Mouse (Mus musculus): ENCODE data around the gene Pcyt1b.
A peak's percentile ranks its signal among the peaks of the same experiment; 100 is the strongest.

Pcyt1b gene

DNA sequence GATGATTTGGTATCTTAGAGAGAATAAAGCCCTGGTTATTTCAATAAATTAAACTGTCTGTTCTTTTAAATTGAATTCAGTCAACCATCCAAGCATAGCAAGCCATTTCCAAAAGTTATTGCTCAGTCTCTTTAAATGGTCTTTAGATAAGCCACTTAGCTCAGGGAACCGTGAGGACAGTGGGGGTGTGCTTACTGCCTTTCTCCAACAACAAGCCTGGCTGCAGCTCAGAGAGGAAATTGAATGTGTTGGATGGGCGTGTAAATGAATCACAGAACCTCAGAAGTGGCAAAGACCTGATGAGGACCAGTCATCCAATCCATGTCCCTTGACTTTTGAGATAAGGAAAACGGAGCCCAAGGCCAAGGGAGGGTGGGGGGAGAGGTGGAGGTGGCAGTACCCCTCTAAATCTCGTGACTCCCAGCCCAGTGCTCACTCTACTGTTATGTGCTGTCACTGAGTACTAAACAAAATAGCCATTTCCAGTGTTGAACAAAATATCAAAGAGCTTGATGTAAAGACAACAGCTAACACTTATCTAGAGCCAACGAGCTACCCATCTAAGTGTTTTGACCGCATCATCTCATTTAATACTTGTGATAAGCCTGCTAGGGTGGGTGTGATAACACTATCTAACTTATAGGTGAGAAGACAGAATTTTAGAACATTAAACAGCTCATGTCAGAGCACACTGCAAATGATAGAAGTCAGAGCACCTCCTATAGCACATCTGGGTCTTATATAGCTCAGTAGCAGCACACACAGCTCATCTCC, 78.5 kb downstream of the Pcyt1b start:
- no peak for DNase-seq

DNA sequence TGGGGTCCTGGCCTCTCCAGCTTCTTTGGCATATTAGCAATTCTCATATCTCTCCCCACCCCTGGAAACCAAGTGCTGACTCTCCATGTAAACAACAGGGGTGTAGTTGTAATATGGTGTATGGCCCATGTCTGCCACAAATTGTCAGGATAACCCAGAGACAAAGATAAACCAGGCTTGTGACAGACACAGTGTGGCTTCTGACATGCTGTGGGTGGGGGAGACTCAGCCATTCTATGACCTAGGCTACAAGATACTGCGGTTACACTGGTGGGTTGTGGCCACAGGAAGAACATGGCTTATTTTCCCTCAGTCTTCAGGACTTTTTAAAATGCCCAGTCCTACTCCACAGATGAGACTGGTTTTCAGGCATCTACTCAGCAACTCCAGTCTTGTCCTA, 94.5 kb downstream of the Pcyt1b start:
- DNase-seq = no peak

DNA sequence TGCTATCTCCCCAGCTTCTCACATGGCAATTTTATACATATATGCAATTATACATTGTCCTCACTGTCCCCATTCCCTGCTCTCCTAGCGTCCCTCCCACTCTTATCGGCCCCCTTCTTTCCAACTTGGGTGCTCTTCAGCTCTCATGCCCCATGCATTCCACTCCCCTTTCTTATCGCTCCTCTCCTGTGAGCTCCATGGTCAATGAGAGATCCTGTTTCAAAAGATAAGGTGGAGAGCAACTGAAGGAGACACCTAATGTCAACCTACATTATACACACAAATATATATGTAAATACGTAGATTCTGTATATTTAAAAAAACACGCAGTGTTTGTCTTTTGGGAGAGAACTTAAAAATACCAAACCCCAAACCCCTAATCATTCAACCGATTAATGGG, 95.9 kb downstream of the Pcyt1b start:
- no peak for DNase-seq

DNA sequence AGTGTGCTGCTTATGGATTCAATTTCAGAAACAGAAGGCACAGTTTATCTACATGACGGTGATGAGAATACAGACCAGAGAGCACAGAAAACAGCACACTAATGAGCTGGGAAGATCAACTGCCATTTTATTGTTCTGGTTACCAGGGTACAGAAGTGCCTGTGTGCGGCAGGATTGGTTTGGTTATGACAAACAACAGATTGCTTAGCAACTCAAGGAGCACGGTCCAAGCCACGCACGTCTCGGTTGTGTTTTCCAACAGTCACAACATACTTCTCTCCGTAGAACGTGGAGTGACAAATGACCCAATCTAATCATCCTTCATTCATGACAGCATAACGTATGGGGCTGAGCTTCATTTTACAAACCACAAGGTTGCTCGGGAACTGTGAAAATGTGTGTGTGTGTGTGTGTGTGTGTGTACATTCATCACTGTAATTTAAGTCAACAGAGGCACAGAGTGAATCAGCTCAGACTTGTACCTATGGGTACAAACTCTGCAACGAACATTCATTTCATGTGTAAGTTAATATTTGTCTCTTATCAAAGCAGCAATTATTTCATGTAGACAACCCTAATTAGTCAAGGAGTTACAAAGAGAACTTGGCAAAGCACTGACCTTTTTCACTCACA, 100.7 kb downstream of the Pcyt1b start:
- DNase-seq = no peak

DNA sequence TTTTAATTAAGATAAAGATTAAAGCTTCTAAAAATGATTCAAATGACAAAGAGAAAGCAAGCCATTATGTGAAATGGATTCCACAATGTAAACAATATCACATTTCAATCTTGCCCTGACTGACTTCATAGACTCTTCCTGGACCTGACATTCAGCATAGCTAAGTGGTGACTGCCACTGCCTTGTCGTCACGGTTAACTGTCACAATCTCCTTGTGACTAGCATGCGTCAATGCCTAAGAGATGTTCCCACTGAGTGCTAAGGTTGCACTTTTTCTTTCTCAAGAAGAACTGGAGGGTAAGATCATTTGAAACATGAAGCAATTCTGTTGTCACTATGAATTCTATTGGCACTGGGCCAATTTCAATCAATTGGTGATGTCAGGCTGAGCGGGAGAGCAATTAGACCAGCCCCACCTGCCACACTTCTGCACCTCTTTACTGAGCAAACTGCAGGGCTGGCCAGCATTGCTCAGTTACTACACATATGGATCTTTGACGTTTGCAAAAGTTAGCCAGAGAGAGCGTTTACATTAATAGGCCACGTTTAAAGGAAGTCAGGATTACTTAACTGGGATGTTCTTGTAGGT, 102.3 kb downstream of the Pcyt1b start:
- no peak for DNase-seq

DNA sequence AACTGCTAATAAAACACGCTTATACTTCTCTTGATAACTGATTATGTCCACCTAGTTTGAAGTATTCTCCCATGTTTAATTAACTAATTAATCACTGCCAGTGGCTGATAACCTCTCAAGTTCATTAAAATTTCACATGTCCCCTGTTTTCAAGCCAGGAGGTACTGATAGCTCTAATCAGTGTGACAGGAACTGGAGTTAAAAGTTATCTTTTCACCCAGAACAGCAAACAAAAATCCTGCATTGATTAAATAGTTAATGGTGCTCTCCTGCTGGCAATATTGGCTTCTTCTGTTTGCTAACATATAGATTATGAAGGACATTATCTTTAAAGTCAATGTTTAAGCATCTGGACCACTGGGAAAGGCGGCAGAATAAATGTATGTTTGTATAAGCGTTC, 106.1 kb downstream of the Pcyt1b start:
- DNase-seq = no peak

DNA sequence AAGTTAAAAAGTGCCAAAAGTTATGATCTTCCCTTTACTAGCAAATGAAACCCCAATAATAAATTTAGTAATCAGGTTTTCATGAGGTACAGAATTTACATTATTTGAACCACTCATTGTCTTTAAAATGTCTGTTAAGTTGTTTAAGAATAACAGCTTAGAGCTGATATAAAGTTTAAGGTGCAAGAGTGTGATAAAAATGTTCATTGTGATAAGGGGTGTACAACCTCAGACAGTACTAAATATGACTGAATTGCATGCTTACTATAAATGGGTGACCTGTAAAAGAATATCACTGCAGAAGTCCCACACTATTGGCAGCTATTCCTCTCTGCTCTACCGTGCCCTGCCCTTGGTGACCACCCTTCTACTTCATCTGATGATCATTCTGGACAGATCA, 134.9 kb downstream of the Pcyt1b start:
- DNase-seq = no peak

DNA sequence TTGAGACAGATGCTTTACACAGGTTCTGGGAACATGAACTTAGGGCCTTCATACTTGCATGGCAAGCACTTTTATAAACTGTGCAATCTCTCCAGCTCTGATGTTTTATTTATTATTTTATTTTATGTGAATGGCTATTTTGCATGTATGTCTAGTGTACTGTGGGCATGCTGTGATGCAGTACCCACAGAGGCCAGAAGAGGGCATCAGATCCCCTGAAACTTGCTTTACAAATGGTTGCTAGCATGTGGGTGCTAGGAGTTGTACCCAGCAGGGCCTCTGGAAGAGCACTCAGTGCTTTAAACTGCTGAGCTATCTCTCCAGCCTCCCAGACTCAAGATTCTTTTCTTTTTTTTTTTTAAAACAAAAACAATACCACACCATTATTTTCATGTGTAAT, 138.5 kb downstream of the Pcyt1b start:
- DNase-seq = peak; percentile 12 to 67
